Mouse (Mus musculus): Measurements from ENCODE around the gene Arntl2.

DNA sequence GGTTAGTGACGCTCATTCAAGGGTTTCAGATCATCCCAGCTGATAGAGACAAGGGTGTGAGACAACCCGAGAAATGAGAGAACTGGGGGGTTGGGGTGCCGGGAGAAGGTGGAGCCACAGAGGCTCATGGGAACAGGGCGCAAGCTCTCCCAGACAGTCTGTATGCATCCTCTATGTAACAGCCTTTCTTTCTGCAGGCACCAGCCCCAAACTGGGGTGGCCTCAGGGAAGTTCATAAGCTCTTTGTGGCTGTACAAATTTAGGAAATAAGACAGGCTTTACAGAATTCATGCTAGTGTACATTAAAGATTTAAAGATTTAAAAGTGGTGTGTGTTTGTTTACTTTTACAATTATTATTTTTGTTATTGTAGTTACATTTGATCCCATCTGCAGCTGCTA lies 84.4 kb downstream of the Arntl2 start:
- no peak for TF ChIP-seq MAX (IDR thresholded peaks at IDR 0.05)
- TF ChIP-seq MYOG (IDR thresholded peaks at IDR 0.05; ENCODE audit: control insufficient read depth, extremely low read depth, insufficient read length), result no peak
- TF ChIP-seq CTCF (IDR thresholded peaks at IDR 0.05; ENCODE audit: control insufficient read depth, insufficient read depth, insufficient read length), result no peak
- TF ChIP-seq USF1 (IDR thresholded peaks at IDR 0.05; ENCODE audit: low read depth), result no peak
- no peak for TF ChIP-seq MYOD1 (IDR thresholded peaks at IDR 0.05; ENCODE audit: control insufficient read depth, insufficient read length, low read depth)
- TF ChIP-seq CEBPB (IDR thresholded peaks at IDR 0.05; ENCODE audit: low read depth), result no peak
- no peak for TF ChIP-seq FOSL1 (IDR thresholded peaks at IDR 0.05; ENCODE audit: insufficient read depth, low read length, poor library complexity, severe bottlenecking)
